Mouse (Mus musculus): Measurements from ENCODE around the gene Gpr65.
"Not testable (repeated sequence)": the region's sequence is repeated elsewhere in the genome, so short reads cannot be mapped to it uniquely, and the experiment has no call there.

The Gpr65 gene

GRCm38 (mm10) chr12:98268441-98269369, at the start of gene Gpr65:
Gene Gpr65, plus strand, starts transcription at chr12:98268635.
- DNase-seq: no peak

DNA sequence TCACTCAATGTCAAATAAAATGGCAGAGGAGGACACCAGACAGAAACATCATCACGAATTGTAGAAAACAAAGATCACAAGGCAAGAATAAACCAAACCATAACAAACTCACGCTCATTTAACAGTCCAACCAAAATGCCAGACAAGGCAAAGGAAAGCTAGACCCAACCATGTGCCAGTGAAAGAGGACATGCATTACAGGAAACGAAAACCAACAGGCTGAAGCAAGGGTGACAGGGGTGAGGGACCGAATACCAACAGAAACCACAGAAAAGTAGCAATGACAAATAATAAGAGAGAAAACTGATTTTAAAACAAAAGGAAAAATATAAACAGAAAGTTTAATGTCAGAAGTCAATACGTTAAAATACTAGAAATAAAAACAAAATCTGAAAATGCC, 45.1 kb upstream of the Gpr65 start:
- no peak for DNase-seq

DNA sequence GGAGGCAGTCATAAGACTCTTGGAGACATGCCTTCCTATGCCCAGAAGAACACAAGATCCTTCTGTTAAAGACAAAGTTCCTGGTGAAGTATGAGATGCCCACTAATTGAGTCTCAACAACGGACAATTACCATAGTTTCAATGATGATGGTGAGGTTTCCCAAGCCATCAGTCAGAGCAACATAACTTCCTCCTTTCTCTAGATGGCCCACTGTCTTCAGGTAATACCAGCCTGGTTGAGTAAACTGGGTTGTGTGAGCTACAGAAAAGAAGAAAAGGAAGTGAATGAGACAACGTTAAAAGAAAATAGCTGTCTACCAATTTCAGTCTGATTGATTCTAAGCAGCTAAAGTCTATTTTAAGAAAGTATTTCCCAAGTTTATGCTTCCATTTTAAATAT, 41.4 kb upstream of the Gpr65 start:
- no peak for DNase-seq

DNA sequence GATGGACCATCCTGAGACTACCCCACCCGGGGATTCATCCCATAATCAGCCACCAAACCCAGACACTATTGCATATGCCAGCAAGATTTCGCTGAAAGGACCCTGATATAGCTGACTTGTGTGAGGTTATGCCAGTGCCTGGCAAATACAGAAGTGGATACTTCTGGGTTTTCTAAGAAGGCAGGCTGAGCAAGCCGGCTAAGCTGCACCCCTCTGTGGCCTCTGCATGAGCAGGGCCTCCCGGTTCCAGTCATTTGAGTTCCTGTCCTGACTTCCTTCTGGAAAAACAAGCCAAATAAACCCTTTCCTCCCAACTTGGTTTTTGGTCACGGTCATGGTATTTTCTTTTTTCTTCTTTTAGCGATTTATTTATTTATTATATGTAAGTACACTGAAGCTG, 30.0 kb upstream of the Gpr65 start:
- not testable (repeated sequence) for DNase-seq

- no peak for DNase-seq
Measured at GRCm38 (mm10) chr12:98244161-98244560, 24.3 kb upstream of the Gpr65 start.

DNA sequence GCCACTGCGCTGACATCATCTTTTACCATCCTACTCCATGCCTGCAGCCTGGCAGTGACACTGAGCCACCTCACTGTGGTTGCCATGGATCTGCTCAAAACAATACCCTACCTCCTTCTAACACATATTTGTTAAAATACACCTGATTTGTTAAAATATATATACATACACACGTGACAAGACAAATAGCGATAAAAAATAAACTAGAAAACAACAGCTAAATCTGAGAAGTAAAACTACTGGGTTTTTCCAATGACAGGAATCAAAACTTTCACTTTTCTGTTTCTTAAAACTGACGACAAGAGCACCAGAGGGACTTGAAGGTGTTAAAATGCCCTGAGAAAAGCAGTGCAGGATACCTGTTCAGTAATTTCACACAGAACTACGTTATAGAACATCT, 23.6 kb upstream of the Gpr65 start:
- no peak for DNase-seq

DNA sequence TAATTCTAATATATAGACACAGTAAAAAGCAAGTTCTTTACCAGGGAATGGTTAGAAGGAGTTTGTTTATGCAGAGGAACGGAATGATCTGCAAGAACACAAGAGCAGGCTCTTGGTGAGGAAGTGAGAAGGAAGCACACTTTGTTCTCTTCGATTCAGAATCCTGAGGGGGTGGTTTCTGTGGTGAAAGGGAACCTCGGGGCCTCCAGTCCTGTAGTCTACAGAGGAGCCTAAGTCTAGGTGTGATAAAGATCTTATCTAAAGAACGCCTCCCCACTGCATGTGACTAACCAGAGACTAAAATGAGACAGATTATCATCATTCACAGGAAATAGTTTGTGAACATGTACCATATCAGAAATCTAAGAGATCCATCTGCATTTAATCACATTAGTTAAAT, 21.6 kb upstream of the Gpr65 start:
- no peak for DNase-seq

GRCm38 (mm10) chr12:98249671-98250070, 18.8 kb upstream of the Gpr65 start:
- no peak for DNase-seq

GRCm38 (mm10) chr12:98250327-98250726, 18.1 kb upstream of the Gpr65 start:
- DNase-seq: no peak

GRCm38 (mm10) chr12:98252417-98252816, 16.0 kb upstream of the Gpr65 start:
- no peak for DNase-seq

GRCm38 (mm10) chr12:98255373-98255995, 13.0 kb upstream of the Gpr65 start:
- peak; percentile 40 to 75 for DNase-seq

DNA sequence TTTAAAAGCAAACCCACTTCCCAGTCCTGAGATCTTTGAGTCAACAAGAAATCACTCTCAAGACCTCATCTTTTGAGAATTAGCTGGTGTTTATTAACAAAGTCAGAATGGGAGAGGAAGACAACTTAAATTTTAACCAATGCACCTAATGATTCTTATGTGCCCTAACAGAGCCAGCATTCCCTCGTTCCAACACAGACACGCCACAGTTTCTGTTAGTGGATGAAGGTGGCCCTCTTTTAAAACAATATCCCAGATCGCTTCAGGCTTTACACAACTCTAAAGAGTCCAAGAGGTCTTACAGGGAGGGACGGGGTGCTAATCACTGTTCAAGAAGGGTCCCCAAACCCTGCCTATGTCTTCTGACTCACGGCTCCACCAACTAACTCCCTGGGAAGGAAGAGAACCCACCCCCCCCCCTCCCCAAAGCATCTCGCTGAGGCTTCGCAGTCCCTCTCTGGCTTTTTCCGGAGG, 10.0 kb upstream of the Gpr65 start:
- DNase-seq: no peak

DNA sequence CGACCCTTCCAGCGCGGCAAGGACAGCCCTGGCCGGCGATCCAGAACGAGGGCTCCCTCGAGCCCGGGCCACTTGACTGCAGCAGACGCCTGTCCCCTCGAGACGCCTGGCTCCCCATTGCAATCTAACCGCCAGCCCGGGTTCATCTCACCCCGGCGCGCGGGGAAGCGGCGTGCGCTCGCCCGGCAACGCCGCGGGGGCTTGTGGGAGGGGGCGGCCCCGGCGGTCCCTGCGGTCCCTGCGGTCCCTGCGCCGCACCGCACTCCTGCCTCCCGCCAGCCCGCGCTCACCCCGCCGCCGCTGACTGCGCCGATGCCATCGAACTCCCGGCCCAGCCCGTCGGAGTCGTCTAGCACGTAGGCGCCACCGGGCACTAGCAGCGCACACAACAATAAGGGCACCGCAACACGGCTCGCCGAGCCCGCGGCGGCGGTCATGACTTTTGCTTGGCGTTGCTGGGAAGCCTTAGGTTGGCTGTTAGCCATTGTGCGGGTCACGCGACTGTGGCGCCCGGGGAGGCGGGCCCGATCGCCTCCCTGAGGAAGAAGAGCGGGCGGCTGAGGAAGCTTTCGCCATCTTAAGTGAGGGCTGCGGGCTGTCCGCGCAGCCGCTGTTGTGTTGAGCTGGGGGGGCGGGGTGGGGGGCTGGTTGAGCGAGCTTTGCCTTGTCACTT, 9.5 kb upstream of the Gpr65 start, which contains the start of gene Galc:
Gene Galc (minus strand): TSS at position 615 of the 673 bp plus-strand sequence.
- peak; percentile 89 to 91 for DNase-seq

DNA sequence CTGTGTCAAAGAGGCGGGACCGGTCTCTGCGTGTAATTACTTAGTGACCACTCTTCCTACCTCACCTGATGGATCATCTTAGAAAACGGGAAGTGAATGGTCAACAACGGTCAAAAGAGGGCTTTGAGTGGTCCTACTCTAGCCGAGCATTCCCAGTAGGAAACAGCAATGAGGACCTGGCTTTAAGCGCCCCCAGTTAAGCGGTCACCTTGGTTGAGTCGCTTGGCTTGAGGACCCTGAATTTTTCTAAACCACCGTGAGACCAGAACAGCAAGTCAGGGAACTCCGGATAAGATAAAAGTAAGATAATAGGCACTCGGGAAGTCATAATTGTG, 8.9 kb upstream of the Gpr65 start:
- DNase-seq: no peak

- no peak for DNase-seq
Measured at GRCm38 (mm10) chr12:98265697-98266096, 2.7 kb upstream of the Gpr65 start.

- DNase-seq: no peak
Measured at GRCm38 (mm10) chr12:98269791-98270745, 1.6 kb downstream of the Gpr65 start.

DNA sequence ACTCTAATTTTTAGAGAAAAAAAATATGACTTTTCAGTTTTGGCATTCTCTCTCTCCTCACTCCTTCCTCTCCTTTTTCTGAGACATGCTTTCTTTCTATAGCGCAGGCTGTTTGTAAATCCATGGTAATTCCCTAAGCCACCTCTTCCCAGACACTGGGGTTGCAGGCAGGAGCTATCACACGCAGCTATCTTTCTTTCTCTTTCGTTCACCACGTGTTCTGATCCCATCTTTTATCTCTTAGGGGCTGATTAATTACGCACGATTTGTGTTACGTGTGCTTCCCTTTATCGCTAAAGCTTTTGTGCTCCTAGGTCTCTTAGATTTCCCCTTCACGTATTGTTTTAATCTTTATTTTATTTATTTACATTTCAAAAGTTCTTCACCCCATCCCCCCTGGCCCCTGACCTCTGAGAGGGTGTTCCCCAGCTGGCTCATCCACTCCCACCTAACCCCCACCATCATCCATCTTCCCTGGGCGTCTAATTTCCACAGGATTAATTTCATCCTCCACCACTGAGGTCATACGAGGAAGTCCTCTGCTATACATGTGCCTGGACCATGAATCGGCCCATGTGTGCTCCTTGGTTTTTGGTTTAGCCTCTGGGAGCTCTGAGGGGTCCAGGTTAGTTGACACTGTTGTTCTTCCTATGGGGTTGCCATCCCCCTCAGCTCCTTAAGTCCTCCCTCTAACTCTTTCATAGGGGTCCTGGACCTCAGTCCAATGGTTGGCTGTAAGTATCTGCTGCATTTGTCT, 2.6 kb downstream of the Gpr65 start:
- no peak for DNase-seq

GRCm38 (mm10) chr12:98272433-98272832, 4.0 kb downstream of the Gpr65 start:
- DNase-seq: no peak

GRCm38 (mm10) chr12:98280530-98280929, 12.1 kb downstream of the Gpr65 start:
- DNase-seq: peak in 1 of 2 experiments; percentile 62

DNA sequence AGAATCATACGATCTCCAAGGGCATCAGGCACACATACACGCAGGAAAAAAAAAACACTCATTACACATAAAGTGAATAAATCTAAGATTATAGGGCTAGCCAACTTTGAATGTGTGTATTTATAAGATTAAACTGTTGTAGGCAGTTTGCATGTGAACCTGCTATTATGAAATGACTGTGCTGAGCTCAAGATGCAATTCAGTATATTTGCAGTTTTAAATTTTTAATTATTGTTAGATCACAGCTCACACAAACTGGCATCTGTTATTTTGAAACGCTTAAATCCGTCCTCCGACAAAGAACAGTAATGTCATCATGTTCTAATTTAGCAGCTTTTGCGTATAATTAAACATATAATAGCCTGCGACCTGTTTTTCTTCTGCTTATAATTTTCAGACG, 12.6 kb downstream of the Gpr65 start:
- DNase-seq: no peak

- no peak for DNase-seq
Measured at GRCm38 (mm10) chr12:98282776-98283486, 14.5 kb downstream of the Gpr65 start.

Measured in lung, postnatal 4 days (tissue).